Mouse (Mus musculus): ENCODE measurements around the gene Poc5. TPM values are rescaled to one million over a fixed set of nuclear protein-coding genes. Genes with fewer than 3 reads are reported as not detected.

Gene Poc5
- polyA plus RNA-seq (2014; fragmentation: Illumina TruSeq; extraction: RNeasy Lipid Tissue Mini Kit (QIAGEN cat#74804); ENCODE audit: low read depth, low replicate concordance): 2.5 TPM

GRCm38 (mm10) chr13:96388042-96388888, at the start of gene Poc5:
Gene Poc5 (plus strand): TSS chr13:96388294.

Other genes with a start within 250 kb of the Poc5 start
- not detected for gene Ankdd1b, start 82.9 kb downstream of the Poc5 start, polyA plus RNA-seq (2014; fragmentation: Illumina TruSeq; extraction: RNeasy Lipid Tissue Mini Kit (QIAGEN cat#74804); ENCODE audit: low read depth, low replicate concordance)
- gene Gm17622, start 102.4 kb downstream of the Poc5 start, polyA plus RNA-seq (2014; fragmentation: Illumina TruSeq; extraction: RNeasy Lipid Tissue Mini Kit (QIAGEN cat#74804); ENCODE audit: low read depth, low replicate concordance): not detected
- gene Polk, start 154.3 kb downstream of the Poc5 start, polyA plus RNA-seq (2014; fragmentation: Illumina TruSeq; extraction: RNeasy Lipid Tissue Mini Kit (QIAGEN cat#74804); ENCODE audit: low read depth, low replicate concordance): 6.1 TPM
- 43.7 TPM for gene Col4a3bp, start 154.3 kb downstream of the Poc5 start, polyA plus RNA-seq (2014; fragmentation: Illumina TruSeq; extraction: RNeasy Lipid Tissue Mini Kit (QIAGEN cat#74804); ENCODE audit: low read depth, low replicate concordance)

All from liver, adult 10 weeks (tissue).